Mouse (Mus musculus) adipocyte (in vitro differentiated cells): ENCODE results near the gene Prpsap1.

Experiments
- DNase-seq: peaks from one replicate; pipeline ENCODE4 v3.0.0-alpha.2; 2016; ENCODE audit warnings: low spot score

Prpsap1 gene

GRCm38 (mm10) chr11:116443935-116444334 lies 50.1 kb downstream of the Prpsap1 start:
- peak; percentile 42 for DNase-seq

- DNase-seq, result no peak
Observed at GRCm38 (mm10) chr11:116443311-116443710, 50.7 kb downstream of the Prpsap1 start.

GRCm38 (mm10) chr11:116442867-116443177 lies 51.2 kb downstream of the Prpsap1 start:
- DNase-seq, result no peak

- DNase-seq, result no peak
Observed at GRCm38 (mm10) chr11:116442129-116442866, 51.7 kb downstream of the Prpsap1 start.

- no peak for DNase-seq
Observed at GRCm38 (mm10) chr11:116440408-116441068, 53.5 kb downstream of the Prpsap1 start.

GRCm38 (mm10) chr11:116439269-116440240 lies 54.4 kb downstream of the Prpsap1 start:
- no peak for DNase-seq

- no peak for DNase-seq
Observed at GRCm38 (mm10) chr11:116437541-116437940, 56.5 kb downstream of the Prpsap1 start.

GRCm38 (mm10) chr11:116436725-116437331 lies 57.2 kb downstream of the Prpsap1 start:
- no peak for DNase-seq

- DNase-seq, result peak; percentile 37
Observed at GRCm38 (mm10) chr11:116435992-116436724, 57.8 kb downstream of the Prpsap1 start.

- DNase-seq, result peak; percentile 25
Observed at GRCm38 (mm10) chr11:116434967-116435752, 58.8 kb downstream of the Prpsap1 start.

GRCm38 (mm10) chr11:116434287-116434966 lies 59.6 kb downstream of the Prpsap1 start:
- DNase-seq, result peak; percentile 81

GRCm38 (mm10) chr11:116433356-116434286 lies 60.4 kb downstream of the Prpsap1 start, which contains the start of gene Ubald2:
Gene Ubald2 (plus strand): TSS chr11:116434094.
- peak; percentile 99 for DNase-seq

- no peak for DNase-seq
Observed at GRCm38 (mm10) chr11:116432593-116433355, 61.2 kb downstream of the Prpsap1 start.

- DNase-seq, result no peak
Observed at GRCm38 (mm10) chr11:116432127-116432526, 61.9 kb downstream of the Prpsap1 start.

- no peak for DNase-seq
Observed at GRCm38 (mm10) chr11:116431428-116432077, 62.4 kb downstream of the Prpsap1 start.

GRCm38 (mm10) chr11:116430723-116431427 lies 63.1 kb downstream of the Prpsap1 start:
- no peak for DNase-seq
